Mouse (Mus musculus) bone marrow, adult 2 months (tissue): Measurements from ENCODE around the gene Agxt. TPM values are rescaled to one million over a fixed set of nuclear protein-coding genes. Genes with fewer than 3 reads are reported as not detected.

Source experiments
- H3K27ac ChIP-seq: fragments of 200-500 bp; 2 replicates; pipeline ENCODE4 v1.5.1; 2012; ENCODE audit warnings: low read depth, mild to moderate bottlenecking, control low read depth, inconsistent platforms, low read length; ENCODE audit not compliant: control insufficient read depth, poor library complexity, insufficient read depth
- H3K4me1 ChIP-seq: fragments of 200-500 bp; 2 replicates; pipeline ENCODE4 v1.6.1; 2011; ENCODE audit warnings: low read length; ENCODE audit not compliant: control insufficient read depth, insufficient read depth
- H3K4me3 ChIP-seq: fragments of 200-500 bp; replicated peaks from 2 replicates; pipeline ENCODE3; 2011; ENCODE audit warnings: mild to moderate bottlenecking, low read depth, low read length, control low read depth; ENCODE audit not compliant: control insufficient read depth
- CTCF ChIP-seq: fragments of 200-500 bp; IDR thresholded peaks from 2 replicates; pipeline ENCODE4 v1.5.1; 2011; ENCODE audit warnings: low read length, control low read depth; ENCODE audit not compliant: control insufficient read depth, insufficient read depth
- POLR2A ChIP-seq: fragments of 200-500 bp; IDR thresholded peaks from 2 replicates; pipeline ENCODE4 v1.6.1; 2011; ENCODE audit warnings: low read depth, mild to moderate bottlenecking, control low read depth, low read length, borderline replicate concordance; ENCODE audit not compliant: control insufficient read depth
- WGBS: fragments of 180-500 bp; shearing (Covaris S2); methylation state at CpG from one replicate; pipeline ENCODE4 v1.1.7; 2018; 5-methylcytosine and 5-hydroxymethylcytosine counted together
- polyA plus RNA-seq: library from polyadenylated mRNA; stranded (reverse); fragments of >200 nt; gene quantifications from 2 replicates; pipeline ENCODE4 v1.2.4, GENCODE M21; 2011; ENCODE audit warnings: low replicate concordance; ENCODE audit not compliant: missing spikeins, insufficient read depth, insufficient read length

The Agxt gene
- polyA plus RNA-seq, 1 experiment: not detected

GRCm38 (mm10) chr1:93166346-93167079 lies 31.5 kb downstream of the Agxt start:
- Histone ChIP-seq H3K4me3 (no peak overlapping the region), H3K4me1 (no peaks in the 10 kb centered on the region; the same call in 1 of the 2 replicates), H3K27ac (no peak overlapping the region)
- WGBS: 74% methylated on average over 11 of the region's 11 CpGs
- TF ChIP-seq POLR2A (no peak), CTCF (no peak)

GRCm38 (mm10) chr1:93168295-93168775 lies 33.3 kb downstream of the Agxt start, which contains the start of gene Crocc2:
Gene Crocc2 (plus strand): TSS chr1:93168725.
- Histone ChIP-seq H3K4me1 (no peaks in the 10 kb centered on the region; the same call in 1 of the 2 replicates), H3K27ac (no peak within 1 kb of the TSS), H3K4me3 (no peak within 1 kb of the TSS)
- TF ChIP-seq POLR2A (no peak), CTCF (no peak)
- 68% methylated on average over 10 of the region's 10 CpGs for WGBS

DNA sequence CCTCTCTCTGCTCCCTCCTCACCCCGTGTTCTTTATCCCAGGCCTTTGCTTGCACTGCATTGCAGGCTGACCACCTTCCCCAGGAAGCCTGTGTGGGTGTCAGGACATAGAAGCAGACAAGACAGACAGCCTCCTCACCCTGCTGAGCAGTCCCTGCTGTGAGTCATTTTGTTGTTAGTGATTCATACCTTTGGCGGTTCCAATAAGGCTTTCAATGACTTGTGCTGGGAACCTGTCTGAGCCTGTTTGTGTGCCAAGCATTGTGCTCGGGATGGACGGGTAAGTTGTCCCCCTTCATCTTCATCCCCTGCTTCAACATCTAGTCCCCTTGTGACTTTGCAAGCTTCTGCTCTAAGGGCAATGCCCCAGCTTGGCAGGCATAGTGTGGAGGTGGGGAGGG lies 38.6 kb downstream of the Agxt start:
- TF ChIP-seq POLR2A (no peak), CTCF (no peak)

DNA sequence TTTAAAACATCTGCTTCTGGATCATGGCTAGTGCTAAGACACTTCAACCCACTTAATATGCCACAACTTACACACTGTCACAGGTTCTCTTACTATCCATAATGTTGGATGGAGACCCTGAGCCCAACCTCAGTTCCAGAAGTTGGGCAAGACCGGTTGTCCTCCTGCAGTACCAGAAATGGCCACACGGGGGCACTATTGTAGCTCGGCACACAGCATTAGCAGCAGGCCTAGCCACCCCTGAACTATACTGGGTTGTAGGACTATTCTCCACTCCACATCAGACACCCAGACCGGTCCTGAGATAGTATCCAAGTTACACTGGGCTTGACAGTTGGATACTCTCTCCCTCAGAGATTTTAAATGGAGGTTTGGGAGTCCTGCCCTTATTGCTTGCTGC lies 39.4 kb downstream of the Agxt start:
- WGBS: under 1% methylated on average over 4 of the region's 4 CpGs
- H3K4me3 ChIP-seq: no peak overlapping the region
- TF ChIP-seq CTCF: peak; percentile 96
- no peak for TF ChIP-seq POLR2A

More for the DNA sequence above, 38.6 kb downstream of the Agxt start:
- 60% methylated on average over 4 of the region's 4 CpGs for WGBS
- H3K4me3 ChIP-seq: no peak overlapping the region
- no peaks in the 10 kb centered on the region for H3K4me1 ChIP-seq
- H3K27ac ChIP-seq: no peak overlapping the region

GRCm38 (mm10) chr1:93175849-93176248 lies 40.8 kb downstream of the Agxt start:
- TF ChIP-seq CTCF (no peak), POLR2A (no peak)
- Histone ChIP-seq H3K4me1 (no peaks in the 10 kb centered on the region), H3K4me3 (no peak overlapping the region), H3K27ac (no peak overlapping the region)
- WGBS: 48% methylated on average over 6 of the region's 6 CpGs

More for the DNA sequence above, 39.4 kb downstream of the Agxt start:
- no peak overlapping the region for H3K27ac ChIP-seq
- no peaks in the 10 kb centered on the region for H3K4me1 ChIP-seq

GRCm38 (mm10) chr1:93176525-93177332 lies 41.7 kb downstream of the Agxt start:
- Histone ChIP-seq H3K4me1 (no peaks in the 10 kb centered on the region), H3K4me3 (no peak overlapping the region), H3K27ac (no peak overlapping the region)
- WGBS: 5% methylated on average over 44 of the region's 44 CpGs
- TF ChIP-seq POLR2A: no peak
- TF ChIP-seq CTCF: no peak

GRCm38 (mm10) chr1:93182281-93182680 lies 47.2 kb downstream of the Agxt start:
- H3K27ac ChIP-seq: no peak overlapping the region
- H3K4me3 ChIP-seq: no peak overlapping the region
- WGBS: 83% methylated on average over 7 of the region's 7 CpGs
- H3K4me1 ChIP-seq: no peaks in the 10 kb centered on the region
- no peak for TF ChIP-seq POLR2A
- TF ChIP-seq CTCF: no peak

DNA sequence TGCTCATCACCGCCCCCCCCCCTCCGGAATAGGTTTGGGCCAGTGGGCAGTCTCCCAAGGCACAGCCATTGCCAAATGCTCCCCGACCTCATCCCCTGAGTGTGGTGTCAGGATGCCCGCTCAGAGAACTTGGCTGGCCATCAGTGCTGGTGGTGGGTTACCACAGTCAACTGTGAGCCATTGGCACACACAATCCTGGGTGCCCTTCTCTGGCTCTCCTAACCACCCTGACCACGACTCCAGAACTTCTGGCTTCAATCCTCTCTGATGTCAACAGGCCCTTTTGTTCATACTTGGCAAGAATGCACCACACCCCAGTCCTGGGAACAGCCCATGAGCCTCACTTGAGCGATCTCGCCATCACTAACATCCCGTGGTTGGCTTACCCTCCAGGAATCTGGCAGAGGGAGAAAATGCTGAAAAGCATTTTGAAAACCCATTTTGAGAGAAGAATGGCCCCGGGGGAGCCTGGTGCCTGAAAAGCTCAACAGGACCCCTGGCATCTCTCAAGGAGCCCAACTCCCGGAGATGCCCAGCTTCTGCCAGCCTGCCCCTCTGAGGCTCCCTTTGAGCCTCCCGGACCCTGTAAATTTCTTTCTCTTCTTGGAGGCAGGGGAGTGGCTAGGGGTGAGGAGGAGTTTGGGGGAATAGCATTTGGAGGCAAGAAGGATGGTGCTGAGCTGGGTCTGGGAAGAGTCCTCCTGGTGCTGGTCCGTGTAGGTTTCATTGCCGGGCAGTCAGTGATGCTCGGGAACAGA lies 49.2 kb downstream of the Agxt start:
- no peak for TF ChIP-seq POLR2A
- no peak for TF ChIP-seq CTCF
- H3K4me1 ChIP-seq: no peaks in the 10 kb centered on the region
- H3K4me3 ChIP-seq: no peak overlapping the region
- no peak overlapping the region for H3K27ac ChIP-seq
- 74% methylated on average over 14 of the region's 14 CpGs for WGBS
